Mouse (Mus musculus) forebrain, embryonic 11.5 days (tissue): ENCODE data around the gene Stox1. TPM values are rescaled to one million over a fixed set of nuclear protein-coding genes. Genes with fewer than 3 reads are reported as not detected.

ENCODE experiments used
- ATAC-seq: fragments of 200-750 bp; cut with Nextera tagmentation; replicated peaks from 2 replicates; pipeline ENCODE4 v1.8.0; 2017; ENCODE audit warnings: moderate TSS enrichment; ENCODE audit not compliant: low FRiP score
- DNase-seq: peaks from one replicate; pipeline ENCODE4 v3.0.0-alpha.2; 2017; ENCODE audit warnings: low spot score
- H3K27ac ChIP-seq: fragments of 300-500 bp; sonication (generic); 2 replicates; pipeline ENCODE4 v1.5.1; 2014; ENCODE audit warnings: low read depth, low read length
- H3K27me3 ChIP-seq: fragments of 300-500 bp; sonication (generic); 2 replicates; pipeline ENCODE4 v1.6.1; 2014; ENCODE audit warnings: mild to moderate bottlenecking, low read length, mixed read lengths; ENCODE audit not compliant: control insufficient read depth, insufficient read depth
- H3K36me3 ChIP-seq: fragments of 300-500 bp; sonication (generic); 2 replicates; pipeline ENCODE4 v1.6.1; 2014; ENCODE audit warnings: mild to moderate bottlenecking, low read length, moderate library complexity, mixed read lengths; ENCODE audit not compliant: control insufficient read depth, insufficient read depth
- H3K4me1 ChIP-seq: fragments of 300-500 bp; sonication (generic); replicated peaks from 2 replicates; pipeline ENCODE4 v1.6.1; 2014; ENCODE audit warnings: low read length, mixed read lengths; ENCODE audit not compliant: control insufficient read depth, insufficient read depth
- H3K4me2 ChIP-seq: fragments of 300-500 bp; sonication (generic); 2 replicates; pipeline ENCODE4 v1.6.1; 2014; ENCODE audit warnings: low read depth, mild to moderate bottlenecking, low read length, moderate library complexity, mixed read lengths; ENCODE audit not compliant: severe bottlenecking
- H3K4me3 ChIP-seq: fragments of 300-500 bp; sonication (generic); 2 replicates; pipeline ENCODE4 v1.5.1; 2014; ENCODE audit warnings: low read depth, low read length
- H3K9ac ChIP-seq: fragments of 300-500 bp; sonication (generic); 2 replicates; pipeline ENCODE4 v1.6.1; 2014; ENCODE audit warnings: low read length
- H3K9me3 ChIP-seq: fragments of 300-500 bp; sonication (generic); 2 replicates; pipeline ENCODE4 v1.6.1; 2016; ENCODE audit warnings: low read length, mixed read lengths; ENCODE audit not compliant: control insufficient read depth
- WGBS: fragments of 180-500 bp; shearing (Covaris S2); extraction: QIAGEN DNeasy Blood & Tissue Kit; methylation state at CpG from one replicate; pipeline ENCODE4 v1.1.7; 2014; 5-methylcytosine and 5-hydroxymethylcytosine counted together
- polyA plus RNA-seq: library from polyadenylated mRNA; unstranded; fragments of >200 nt; fragmentation: Nextera tagmentation; extraction: Ambion mirVana; gene quantifications from 2 replicates; pipeline ENCODE4 v1.2.1, GENCODE M21; 2014

Stox1 gene
- polyA plus RNA-seq, 1 experiment from 2014 or later: 3.7 TPM

GRCm38 (mm10) chr10:62713457-62713856, 12.5 kb downstream of the Stox1 start:
- Histone ChIP-seq H3K9ac (no peak overlapping the region), H3K27ac (no peak overlapping the region), H3K36me3 (no peaks in the 10 kb centered on the region), H3K27me3 (no peaks in the 10 kb centered on the region), H3K4me1 (no peaks in the 10 kb centered on the region), H3K4me2 (no peak overlapping the region), H3K9me3 (no peaks in the 10 kb centered on the region), H3K4me3 (no peak overlapping the region)
- no peak for DNase-seq
- WGBS: 87% methylated on average over 10 of the region's 10 CpGs
- no peak for ATAC-seq

DNA sequence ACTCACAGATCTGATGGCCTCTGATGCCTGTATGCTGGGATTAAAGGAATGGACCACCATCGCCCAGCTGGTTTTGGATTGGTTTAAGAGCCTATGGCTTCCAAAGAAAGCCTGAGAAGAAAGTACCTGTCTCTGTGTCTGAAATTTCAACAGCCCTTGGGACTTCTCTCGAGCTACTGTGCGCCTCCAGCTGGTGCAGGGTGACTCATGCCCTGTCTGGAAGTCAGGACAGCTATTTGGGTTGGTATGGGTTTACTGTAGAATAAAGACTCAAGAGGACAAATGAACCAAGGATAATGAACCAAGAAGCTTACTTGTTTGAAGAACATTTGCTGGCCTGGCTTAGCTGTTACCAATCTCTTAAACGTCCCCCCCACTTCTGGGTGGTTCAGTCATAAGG, 22.3 kb downstream of the Stox1 start:
- Histone ChIP-seq H3K4me3 (no peak overlapping the region), H3K9ac (no peak overlapping the region), H3K27ac (no peak overlapping the region), H3K4me2 (no peak overlapping the region), H3K27me3 (no peaks in the 10 kb centered on the region), H3K4me1 (no peaks in the 10 kb centered on the region), H3K9me3 (no peaks in the 10 kb centered on the region), H3K36me3 (no peaks in the 10 kb centered on the region)
- DNase-seq (no peak), ATAC-seq (no peak)
- WGBS: 83% methylated on average over 4 of the region's 4 CpGs

DNA sequence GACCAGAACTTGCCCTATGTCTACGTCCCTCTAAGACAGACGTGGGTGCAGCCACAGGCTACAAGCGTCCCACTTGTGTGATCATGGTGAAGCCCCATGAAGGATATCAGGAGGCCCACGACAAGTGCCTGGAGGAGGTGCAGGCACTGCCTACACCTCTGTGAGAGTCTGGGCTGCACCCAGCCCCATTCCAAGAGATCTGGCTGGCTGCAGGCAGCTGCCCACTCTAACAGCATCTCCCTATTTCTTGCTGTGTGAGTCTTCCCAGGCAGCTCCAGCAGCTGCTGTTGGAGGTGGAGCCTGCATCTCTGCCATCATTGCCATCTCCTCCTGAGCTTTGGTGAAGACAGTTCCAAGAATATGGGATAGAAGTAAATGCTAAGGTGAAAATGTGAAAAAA, 23.5 kb downstream of the Stox1 start:
- H3K27ac ChIP-seq: no peak overlapping the region
- WGBS: 84% methylated on average over 4 of the region's 4 CpGs
- no peak overlapping the region for H3K9ac ChIP-seq
- H3K27me3 ChIP-seq: no peaks in the 10 kb centered on the region
- no peaks in the 10 kb centered on the region for H3K36me3 ChIP-seq
- no peak for DNase-seq
- no peaks in the 10 kb centered on the region for H3K4me1 ChIP-seq
- no peak overlapping the region for H3K4me2 ChIP-seq
- H3K4me3 ChIP-seq: no peak overlapping the region
- ATAC-seq: no peak
- H3K9me3 ChIP-seq: no peaks in the 10 kb centered on the region

- Histone ChIP-seq H3K9ac (no peak overlapping the region), H3K4me1 (peaks cover 3% of the 10 kb centered on the region; the same call in 1 of the 2 replicates), H3K36me3 (no peaks in the 10 kb centered on the region), H3K4me3 (no peak overlapping the region), H3K4me2 (no peak overlapping the region), H3K9me3 (no peaks in the 10 kb centered on the region), H3K27me3 (peaks cover 3% of the 10 kb centered on the region; the same call in 1 of the 2 replicates), H3K27ac (no peak overlapping the region)
- 63% methylated on average over 8 of the region's 8 CpGs for WGBS
- DNase-seq (no peak), ATAC-seq (no peak)
Measured at GRCm38 (mm10) chr10:62692771-62693170, 33.2 kb downstream of the Stox1 start.

DNA sequence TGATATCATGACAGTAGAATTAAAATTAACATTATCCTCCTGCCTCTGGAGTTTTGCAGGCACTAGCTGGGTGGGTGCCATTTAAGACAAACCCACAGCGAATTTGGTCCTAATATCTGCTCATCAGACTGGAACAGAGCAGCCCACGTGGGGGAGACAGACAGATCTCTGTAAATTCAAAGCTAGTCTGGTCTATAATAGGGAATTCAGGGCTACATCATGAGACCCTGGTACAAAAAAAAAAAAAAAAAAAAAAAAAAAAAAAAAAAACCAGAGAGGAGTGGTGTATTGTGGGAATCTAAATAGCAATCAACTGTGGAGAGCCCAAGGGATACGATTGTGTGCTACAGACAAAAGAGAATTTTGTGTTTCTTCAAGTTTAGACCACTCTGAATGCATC, 33.7 kb downstream of the Stox1 start:
- no peaks in the 10 kb centered on the region for H3K9me3 ChIP-seq
- no peak for DNase-seq
- H3K4me3 ChIP-seq: no peak overlapping the region
- peaks cover 3% of the 10 kb centered on the region; the same call in 1 of the 2 replicates for H3K27me3 ChIP-seq
- 81% methylated on average over 3 of the region's 3 CpGs for WGBS
- H3K4me2 ChIP-seq: no peak overlapping the region
- no peaks in the 10 kb centered on the region for H3K36me3 ChIP-seq
- no peak overlapping the region for H3K27ac ChIP-seq
- H3K4me1 ChIP-seq: peaks cover 9% of the 10 kb centered on the region
- no peak overlapping the region for H3K9ac ChIP-seq
- ATAC-seq: no peak

DNA sequence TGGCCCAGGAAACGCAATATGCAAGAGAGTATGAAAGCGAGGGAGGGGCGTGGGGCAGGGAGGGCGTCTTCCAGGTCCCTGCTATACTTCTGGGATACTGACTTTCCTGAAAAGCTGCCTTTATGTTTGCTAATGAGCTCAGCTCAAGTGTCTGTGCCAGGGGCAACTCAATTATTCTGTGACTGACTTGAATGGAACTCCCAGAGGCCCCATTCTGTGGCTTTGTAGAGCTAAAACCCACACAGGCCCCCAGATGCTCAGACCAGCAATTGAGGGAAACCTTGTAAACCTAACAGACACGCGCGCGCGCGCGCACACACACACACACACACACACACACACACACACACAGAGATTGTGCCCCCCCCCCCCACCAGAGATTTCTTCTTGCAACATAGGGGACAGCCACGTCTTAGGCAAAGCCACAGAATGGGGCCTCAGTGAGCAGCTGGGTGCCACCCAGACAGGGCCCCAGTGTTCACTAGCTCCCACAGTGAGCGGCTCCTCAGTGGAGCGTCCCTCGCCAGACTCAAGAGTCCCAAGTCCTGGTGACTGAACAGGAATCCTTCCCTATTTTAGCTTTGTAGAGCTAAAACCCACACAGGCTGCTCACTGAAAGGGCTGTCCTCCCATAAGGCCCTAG, 38.8 kb downstream of the Stox1 start:
- H3K36me3 ChIP-seq: no peaks in the 10 kb centered on the region
- no peak overlapping the region for H3K9ac ChIP-seq
- 9% methylated on average over 15 of the region's 15 CpGs for WGBS
- DNase-seq (peak; percentile 75), ATAC-seq (peak; percentile 83)
- H3K9me3 ChIP-seq: no peaks in the 10 kb centered on the region
- H3K4me1 ChIP-seq: peaks cover 15% of the 10 kb centered on the region
- H3K4me2 ChIP-seq: peak overlapping the region; percentile 34
- H3K27ac ChIP-seq: no peak overlapping the region; the same call in 1 of the 2 replicates
- H3K27me3 ChIP-seq: peaks cover 20% of the 10 kb centered on the region
- no peak overlapping the region for H3K4me3 ChIP-seq

- Histone ChIP-seq H3K4me2 (no peak overlapping the region), H3K4me3 (no peak overlapping the region), H3K4me1 (peaks cover 14% of the 10 kb centered on the region), H3K27ac (no peak overlapping the region), H3K36me3 (no peaks in the 10 kb centered on the region), H3K9me3 (peaks cover 4% of the 10 kb centered on the region; the same call in 1 of the 2 replicates), H3K9ac (no peak overlapping the region), H3K27me3 (peaks cover 17% of the 10 kb centered on the region)
- WGBS: 64% methylated on average over 5 of the region's 5 CpGs
- ATAC-seq (no peak), DNase-seq (peak; percentile 54)
Measured at GRCm38 (mm10) chr10:62683043-62683442, 42.9 kb downstream of the Stox1 start.

- no peak overlapping the region for H3K27ac ChIP-seq
- H3K36me3 ChIP-seq: no peaks in the 10 kb centered on the region
- DNase-seq (no peak), ATAC-seq (no peak)
- no peak overlapping the region for H3K9ac ChIP-seq
- H3K9me3 ChIP-seq: peaks cover 4% of the 10 kb centered on the region; the same call in 1 of the 2 replicates
- peaks cover 9% of the 10 kb centered on the region for H3K27me3 ChIP-seq
- H3K4me3 ChIP-seq: no peak overlapping the region
- WGBS: 71% methylated on average over 1 of the region's 1 CpGs
- no peak overlapping the region for H3K4me2 ChIP-seq
- no peaks in the 10 kb centered on the region for H3K4me1 ChIP-seq
Measured at GRCm38 (mm10) chr10:62679833-62680232, 46.1 kb downstream of the Stox1 start.

GRCm38 (mm10) chr10:62677329-62677728, 48.6 kb downstream of the Stox1 start:
- ATAC-seq (no peak), DNase-seq (no peak)
- Histone ChIP-seq H3K27me3 (no peaks in the 10 kb centered on the region), H3K9ac (no peak overlapping the region), H3K4me3 (no peak overlapping the region), H3K36me3 (no peaks in the 10 kb centered on the region), H3K4me1 (no peaks in the 10 kb centered on the region), H3K9me3 (peaks cover 4% of the 10 kb centered on the region; the same call in 1 of the 2 replicates), H3K27ac (no peak overlapping the region), H3K4me2 (no peak overlapping the region)
- 87% methylated on average over 5 of the region's 5 CpGs for WGBS
